Mouse (Mus musculus) layer of hippocampus, adult 18-20 months (tissue): ENCODE measurements at regions not wholly inside any gene's neighbourhood (a gene's known extent, or its start where the extent isn't known, plus 50 kb on each side); places are given as distances from the start of the nearest gene placed in this dataset.

ENCODE experiments used
- DNase-seq, 2 experiments: peaks; one replicate each; pipeline ENCODE4 v3.0.0; 2022; ENCODE audit warnings: low spot score in 2 of 2

DNA sequence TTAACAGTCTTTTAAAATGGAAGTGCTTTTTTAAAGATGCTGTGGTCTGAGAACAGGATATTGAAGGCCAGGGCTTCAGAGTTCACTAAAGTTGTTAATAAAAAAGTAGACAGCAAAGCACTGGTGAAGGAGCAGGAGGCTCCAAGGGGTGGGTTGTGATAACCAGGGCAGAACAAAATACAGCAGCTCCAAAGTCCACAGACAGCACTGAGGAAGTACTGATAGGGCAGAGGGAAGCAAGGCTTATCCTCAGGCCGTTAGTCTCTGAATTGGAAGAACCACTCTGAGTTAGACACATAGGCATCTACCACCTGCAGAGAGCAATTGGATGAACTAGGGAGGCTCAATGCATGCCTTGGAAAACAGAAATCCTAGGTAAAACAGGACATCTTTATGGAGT lies 62.1 kb downstream of the P2ry1 start:
- DNase-seq, result no peak

DNA sequence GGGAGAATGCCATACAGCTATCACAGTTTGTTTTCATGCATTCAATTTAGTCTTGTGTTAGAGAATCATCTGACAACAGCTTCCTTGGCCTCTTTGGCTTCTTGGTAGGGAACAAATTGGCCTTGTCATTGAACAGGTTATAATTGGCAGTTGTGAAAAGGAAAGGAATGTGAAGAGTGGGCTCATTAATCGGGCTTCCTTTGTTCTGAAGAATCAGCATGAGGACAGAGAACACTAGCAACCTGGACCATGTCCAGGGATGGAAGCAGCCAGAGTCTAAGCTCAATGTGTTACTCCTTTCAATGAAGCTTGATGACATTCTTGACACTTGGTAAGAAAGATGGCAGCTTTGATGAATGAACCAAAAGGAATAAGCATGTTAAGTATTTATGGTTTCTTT lies 64.5 kb downstream of the P2ry1 start:
- no peak for DNase-seq

DNA sequence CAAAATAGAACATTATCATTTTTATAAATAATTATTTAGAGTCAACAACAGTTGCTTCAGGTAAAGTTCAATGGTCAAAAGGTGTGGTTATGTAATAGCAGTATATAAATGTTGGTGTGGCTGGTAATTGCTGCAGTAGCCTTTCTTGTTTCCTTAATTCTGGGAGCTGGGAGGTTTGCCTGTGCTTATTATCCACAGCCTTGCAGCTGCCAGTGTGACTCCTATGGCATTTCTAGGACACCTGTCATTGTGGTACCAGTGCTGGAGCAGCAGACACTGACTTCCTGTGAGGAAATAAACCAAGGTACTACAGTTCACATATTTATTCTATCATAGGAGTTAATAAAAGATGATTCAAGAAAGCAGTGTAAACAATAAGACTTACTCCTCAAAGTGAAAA lies 65.6 kb downstream of the P2ry1 start:
- no peak for DNase-seq

DNA sequence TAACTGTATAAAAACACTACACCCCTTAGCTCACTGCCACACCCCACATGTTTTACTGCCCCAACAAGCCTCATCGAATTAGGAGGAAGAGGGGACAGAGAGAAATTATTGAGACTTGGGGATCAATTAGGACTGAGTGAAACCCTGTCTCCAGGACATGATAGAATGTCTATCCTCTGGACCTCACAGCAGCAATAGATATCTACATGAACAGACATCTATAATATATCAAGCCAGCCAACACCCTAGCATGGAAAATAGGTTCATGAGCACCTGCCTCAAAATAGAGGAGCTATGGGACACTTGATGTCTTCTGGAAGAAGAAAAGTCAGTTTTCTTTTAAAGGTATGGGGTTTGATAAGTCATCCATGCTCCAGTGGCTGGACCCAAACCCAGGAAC lies 68.4 kb downstream of the P2ry1 start:
- DNase-seq, result no peak

DNA sequence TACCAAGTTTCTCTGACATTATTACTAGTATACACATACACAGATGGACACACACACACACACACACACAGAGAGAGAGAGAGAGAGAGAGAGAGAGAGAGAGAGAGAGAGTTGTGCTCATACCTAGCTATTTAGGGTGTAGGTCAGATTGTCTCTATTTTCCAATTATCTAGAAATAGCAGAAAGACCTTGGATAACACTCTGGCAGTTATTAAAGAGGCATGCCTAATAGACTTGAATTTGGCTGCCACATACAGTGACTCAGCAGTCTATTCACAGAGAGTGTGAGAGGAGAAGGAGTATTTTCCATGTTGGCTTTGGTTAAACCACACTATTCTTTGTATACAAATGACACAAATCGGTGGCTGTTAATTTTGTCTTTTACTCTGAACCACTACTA lies 69.7 kb downstream of the P2ry1 start:
- peak in 1 of 2 experiments; percentile 13 for DNase-seq

DNA sequence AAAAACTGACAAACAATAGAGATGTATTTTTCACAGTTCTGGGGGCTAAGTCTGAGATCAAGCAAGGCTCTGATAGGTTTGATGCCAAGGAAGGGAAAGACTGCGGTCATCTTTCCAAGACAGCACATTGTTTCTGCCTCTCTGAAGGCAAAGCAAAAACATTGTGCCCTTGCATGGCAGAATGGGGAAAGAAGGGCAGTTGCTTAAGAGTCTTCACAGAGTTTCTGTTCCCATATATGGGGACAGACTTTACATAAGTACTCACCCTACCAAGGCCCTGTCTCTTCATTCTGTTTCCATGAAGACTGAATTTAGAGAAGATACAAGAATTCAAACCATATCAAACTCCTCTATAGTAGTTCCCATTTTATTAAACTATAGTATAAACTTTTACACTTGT lies 70.5 kb downstream of the P2ry1 start:
- DNase-seq, result no peak

DNA sequence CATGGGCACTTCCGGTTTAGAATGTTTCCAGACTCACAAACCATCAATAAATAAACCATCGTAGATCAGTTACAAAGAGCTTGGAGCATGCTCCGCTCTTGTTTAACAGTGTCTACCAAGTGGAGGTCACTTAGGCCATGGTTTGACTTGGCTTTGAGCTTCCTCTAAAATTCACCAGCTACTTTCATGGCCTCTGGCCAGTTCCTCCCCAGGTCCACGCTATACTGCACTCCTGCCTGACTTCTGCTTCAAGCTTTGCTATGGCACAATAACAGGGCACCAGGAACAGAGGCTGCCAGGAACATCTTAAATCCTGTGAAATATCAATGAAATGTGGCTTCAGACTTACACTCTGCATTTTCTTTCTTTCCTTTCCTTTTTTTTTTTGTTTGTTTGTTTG lies 71.2 kb downstream of the P2ry1 start:
- DNase-seq, result no peak

DNA sequence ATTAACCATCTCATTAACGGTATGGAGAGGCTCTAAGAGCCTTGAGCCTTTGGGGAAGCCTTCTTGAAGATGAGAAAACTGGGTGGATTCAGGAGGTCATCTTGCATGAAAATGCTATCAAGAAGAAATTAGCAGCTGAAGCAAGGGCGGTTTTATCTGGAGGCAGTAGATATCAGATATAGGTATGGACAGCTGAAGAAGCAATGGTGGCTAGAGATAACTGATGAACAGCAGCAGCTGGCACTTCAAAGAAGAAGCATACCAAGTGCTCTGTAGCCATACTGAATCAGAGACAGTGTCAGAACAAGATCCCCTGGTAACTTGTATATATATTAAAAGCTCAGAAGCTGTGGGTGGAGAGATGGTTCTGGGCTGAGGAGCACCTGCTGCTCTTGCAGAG lies 73.2 kb downstream of the P2ry1 start:
- DNase-seq, result no peak

DNA sequence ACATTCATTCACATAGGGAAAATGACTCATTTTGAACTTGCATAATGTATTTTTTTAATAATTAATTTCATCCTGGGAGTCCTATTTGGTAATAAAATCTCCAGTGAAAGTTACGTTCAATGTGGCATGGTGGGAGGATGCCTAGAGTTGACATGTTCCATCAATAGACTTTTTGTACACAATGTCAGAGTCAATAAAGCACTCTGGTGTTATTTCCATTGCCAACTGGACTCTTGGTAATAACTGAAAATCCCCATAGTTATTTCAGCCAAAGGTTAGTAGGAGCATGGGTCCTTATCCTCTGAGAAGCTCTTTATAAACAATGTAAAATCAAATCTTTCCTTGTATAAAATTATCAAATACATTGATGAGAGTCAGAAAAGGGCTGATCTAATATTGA lies 87.3 kb downstream of the P2ry1 start:
- DNase-seq, result no peak

DNA sequence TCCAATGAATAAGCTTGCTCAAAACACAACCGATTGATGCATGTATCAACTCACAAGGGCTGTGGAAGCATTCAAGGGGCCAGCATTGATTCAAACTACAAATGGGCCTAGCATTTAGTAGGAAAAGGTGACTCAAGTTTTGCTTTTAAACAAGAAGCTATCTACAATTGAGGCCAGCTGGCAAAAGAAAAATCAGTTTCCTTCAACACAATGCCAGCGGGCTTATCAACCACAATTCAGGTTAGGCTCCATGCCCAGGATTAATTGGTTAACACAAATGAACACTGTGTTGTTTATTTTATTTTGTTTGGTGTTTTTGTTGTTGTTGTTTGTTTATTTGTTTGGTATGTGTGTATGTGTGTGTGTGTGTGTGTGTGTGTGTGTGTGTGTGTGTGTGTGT lies 89.4 kb downstream of the P2ry1 start:
- DNase-seq, result no peak

DNA sequence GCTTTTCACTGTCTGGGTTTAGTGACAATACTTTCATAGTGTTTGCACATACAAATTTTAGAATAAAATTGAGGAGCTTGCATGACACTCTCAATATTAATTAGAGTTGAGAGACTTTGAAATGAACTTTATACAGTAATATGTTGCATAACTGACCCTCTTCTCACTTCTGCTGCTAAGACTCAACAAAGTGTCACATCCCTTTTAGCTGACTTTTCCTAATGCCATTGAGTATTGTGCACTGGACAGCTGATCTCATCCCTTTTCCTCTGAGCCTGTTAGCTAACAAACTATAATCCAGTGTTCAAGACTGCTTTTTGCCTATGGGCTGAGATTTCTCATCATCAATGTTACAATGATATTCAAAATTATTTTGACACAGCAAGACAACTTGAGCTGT lies 113.8 kb downstream of the P2ry1 start:
- DNase-seq, result no peak

DNA sequence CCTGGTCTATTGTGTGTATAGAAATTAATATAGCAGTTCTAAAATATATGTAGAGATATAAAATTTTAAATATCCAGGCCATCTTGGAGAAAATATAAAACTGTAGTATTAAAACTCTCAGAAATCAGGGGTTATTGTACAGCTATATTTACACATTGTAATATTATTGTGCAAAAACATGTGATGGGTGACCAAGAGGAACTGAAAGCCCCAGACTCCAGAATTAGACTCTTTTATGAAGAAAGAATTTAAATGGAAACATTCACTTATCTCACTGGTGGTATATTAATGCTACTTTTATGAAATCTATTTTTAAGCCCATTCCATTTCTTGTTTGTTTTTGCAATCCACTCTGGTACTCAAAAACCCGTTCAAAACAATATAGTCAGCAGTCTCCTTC lies 130.5 kb downstream of the P2ry1 start:
- DNase-seq, result no peak

DNA sequence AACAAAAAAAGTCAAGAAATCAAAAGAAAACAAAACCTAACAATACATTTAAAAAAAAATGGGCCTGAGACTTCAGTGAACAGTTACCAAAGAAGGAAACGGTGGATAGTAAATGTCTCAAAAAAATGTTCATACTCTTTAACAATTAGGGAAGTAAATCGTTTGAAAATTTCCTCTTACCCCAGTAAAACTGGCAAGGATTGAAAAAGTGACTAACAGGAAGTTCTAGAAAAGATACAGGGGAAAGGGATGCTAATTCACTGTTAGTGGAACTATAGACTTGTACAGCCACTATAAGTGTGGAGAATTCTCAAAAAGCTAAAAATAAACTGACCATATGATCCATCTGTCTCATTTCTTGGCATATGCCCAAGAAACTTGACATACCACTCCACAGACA lies 151.5 kb downstream of the P2ry1 start:
- DNase-seq, result no peak

DNA sequence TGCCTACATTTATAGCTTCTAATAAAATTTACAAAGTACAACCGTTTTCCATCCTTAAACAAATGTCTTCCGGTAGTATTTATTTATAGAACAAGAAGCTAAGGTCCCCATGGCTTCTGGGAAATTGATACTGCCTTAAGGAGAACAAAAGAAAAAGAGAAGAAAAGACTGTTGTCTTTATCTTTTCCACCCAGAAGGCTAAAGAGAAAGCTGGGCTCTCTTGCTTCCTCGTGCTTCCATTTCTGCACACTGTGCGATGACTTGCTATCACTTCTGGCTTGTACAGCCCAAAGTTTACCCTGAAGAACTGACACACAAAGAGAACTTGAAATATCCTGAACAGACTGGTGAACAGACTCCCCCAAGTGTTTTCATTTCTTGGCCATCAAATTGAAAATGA lies 157.2 kb downstream of the P2ry1 start:
- no peak for DNase-seq

DNA sequence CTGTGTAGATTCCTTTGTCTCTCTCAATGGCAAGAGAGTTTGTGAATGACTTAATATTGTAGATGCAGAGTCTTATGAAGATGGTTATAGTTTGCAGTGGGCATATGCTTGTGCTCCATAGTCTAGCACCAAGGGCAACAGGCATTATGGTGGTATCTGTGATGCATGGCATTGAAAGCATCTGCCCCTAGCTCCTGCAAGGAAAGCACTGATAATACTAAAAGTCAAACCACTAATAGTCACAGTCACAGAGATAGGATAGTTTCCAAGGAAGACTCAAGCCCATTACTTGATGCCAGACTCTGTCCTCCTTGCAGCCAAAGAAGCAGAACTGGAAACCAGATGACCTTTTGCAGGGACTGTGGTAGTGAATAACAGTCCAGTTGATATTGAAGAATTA lies 158.8 kb downstream of the P2ry1 start:
- no peak for DNase-seq

DNA sequence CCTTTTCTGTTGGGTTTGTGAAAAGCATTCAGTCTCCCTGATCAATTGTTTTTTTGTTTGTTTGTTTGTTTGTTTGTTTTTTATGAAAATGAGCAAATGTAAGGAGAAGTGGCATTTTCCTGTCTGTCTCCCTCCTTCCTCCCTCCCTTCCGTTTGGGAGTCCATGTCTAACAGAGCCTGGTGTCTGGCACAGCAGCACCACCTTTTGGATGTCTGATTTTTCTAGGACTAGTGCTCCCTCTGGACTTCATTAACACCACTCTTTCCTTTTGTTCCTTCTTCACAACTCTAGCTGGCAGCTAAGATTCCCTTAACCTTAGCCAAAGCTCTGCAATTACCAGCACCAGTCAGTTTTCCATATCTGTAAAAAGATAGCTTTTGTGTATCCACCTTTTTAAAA lies 175.6 kb upstream of the Rap2b start:
- DNase-seq, result peak in 1 of 2 experiments; percentile 13

DNA sequence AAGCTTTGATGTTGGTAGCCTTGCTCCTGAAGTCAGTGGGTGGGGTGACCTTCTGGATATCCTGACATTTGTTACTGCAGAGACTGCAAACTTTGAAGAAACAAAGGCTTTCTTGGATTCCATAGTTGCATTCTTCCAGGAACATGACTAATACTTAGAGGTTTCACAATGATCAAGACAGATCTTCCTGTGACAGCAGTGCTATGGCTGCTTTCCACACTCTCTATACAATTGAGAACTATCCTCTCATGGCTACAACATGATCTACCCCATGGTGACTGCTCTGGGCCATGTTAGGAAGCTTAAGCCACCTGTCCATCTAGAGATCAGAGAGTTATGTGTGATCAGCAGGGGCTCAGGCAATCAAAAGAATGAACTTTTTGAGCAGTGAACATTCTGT lies 172.8 kb upstream of the Rap2b start:
- DNase-seq, result no peak

DNA sequence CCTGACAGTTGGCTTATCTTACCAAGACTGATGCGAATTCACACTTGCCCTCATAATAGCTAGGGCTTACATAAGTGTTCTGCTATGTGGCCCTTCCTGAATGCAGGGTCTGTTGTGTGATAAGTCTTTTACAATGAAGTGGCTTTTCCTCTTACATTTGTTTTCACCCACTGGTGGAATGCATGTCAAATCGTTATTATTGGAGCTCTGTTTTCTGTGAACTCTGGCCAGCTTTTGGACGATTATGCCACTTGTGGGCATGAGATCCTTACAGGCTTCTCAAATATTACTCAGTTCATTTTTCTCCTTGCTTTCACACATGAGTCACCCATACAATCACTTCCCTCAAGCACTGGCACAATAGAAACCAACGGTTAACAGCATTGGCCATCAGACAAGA lies 144.9 kb upstream of the Rap2b start:
- DNase-seq, result no peak

DNA sequence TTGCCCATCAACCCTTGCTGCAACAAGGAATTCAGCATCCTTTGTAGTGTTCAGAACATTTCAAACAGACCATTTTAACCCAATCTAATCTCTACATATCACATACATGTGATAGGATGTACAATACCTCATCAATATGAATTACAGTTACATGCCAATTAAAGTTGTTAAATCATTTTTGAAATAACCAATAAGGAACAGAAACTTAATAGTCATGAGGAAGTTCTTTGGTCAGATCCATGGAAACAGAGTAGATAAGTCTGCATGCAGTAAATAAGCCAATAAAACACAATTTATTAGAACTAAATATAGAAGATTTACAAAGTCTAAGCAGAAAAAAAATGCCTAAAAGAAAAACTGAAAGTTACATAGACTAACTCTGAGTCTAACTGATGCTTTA lies 136.9 kb upstream of the Rap2b start:
- DNase-seq, result no peak

DNA sequence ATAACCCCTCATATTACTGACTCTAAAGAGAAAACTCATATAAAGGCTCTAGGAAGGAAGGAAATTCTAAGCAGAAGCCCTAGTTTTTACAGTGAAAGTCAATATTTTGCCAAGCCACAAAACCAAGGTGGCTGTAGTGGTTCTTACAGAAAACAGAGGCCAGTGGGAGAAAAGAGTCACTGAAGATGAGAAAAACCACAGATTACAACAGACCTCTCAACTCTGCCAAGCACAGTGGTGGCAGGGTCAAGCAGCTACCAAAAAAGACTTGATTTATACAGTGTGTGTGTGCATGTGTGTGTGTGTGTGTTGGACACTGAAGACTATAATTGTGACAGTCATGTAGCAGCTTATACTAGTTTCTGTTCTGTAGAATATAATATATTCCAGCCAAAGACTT lies 136.4 kb upstream of the Rap2b start:
- DNase-seq, result no peak

DNA sequence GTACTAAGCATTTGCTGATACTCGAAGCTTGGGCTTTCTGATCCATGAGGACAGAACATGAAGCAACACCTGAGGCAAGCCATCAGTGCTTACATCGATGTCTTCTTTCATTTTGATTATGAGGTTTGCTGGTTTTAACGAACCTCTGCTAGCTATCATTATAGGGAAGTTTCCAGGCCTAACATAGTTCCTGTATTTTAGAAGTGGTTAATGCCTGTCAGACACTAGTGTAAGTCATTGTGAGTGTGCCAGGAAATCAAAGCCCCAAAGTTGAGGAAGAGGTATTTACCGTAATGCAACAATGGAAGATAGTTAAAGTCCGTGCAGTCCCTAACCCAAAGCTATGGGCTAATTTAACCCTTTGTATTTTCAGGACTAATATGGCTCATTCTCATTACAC lies 120.1 kb upstream of the Rap2b start:
- DNase-seq, result no peak

DNA sequence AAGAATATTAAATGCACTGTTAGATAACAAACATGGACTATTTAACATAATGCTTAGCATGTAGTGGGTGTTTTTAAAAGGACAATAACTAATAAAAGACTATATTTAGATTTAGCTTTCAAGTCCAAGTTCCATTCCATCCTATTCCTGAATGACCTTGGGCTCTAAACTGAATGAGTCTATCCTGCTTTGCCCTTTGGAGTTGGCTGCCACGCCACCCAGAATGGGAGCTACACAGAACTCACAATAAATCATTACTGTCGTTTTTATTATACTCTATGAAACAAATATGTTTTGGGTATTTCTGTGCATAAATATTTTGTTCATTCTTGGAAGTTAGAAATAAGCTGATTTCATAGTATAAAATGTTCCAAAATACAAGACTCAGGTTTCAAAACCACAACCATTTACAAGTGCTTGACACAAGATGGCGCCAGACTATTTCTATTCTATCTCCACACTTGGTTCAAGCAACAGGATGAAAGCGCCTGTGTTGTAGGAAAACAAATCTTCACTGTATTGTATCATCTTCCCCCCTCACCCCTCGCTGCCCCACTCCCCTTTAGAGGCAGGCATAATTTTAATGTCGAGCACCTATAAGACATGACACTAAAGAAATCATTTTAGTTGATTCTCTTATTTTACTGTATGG lies 117.4 kb upstream of the Rap2b start:
- DNase-seq, result peak; percentile 10 to 79

DNA sequence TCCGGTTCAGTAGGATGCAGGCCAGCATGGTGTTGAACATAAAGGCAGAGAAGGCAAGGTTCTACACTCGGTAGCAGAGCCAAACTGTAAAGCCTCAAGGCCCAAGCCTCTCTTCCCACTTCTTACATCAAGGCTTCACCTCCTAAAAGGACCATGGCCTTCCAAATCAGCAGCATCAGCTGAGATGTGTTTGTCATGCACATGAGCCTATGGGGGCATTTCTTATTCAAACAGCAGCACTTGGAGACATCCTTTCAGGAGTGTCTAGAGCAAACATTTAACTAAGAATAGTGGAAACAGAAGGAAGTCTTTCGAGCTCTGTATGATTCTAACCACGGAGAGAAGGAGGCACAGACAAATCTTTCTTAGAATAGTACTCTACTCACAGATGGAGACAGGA lies 115.0 kb upstream of the Rap2b start:
- no peak for DNase-seq

DNA sequence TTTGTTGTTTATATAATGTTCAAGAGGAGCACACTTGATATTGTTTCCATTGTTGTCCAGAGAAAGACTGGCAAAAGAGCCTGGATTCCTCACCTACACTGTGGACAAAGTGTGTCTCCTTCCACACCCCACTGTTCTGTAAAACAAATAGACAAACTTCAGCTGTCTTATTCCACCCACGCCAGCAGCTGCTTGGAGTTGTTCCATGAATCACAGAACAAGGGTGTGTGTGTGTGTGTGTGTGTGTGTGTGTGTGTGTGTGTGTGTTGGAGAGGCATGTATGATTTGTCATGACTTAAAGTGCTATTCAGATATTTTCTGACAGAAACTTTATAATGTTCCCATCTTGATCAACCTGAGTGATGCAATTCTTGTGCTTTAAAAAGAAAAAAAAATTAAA lies 114.1 kb upstream of the Rap2b start:
- no peak for DNase-seq
